Mouse (Mus musculus) ZHBTc4 (cell line): ENCODE results near the gene Cyfip1.
"Not testable (repeated sequence)": the region's sequence is repeated elsewhere in the genome, so short reads cannot be mapped to it uniquely, and the experiment has no call there.

Experiments
- DNase-seq: peaks from one replicate; pipeline ENCODE4 v3.0.0-alpha.2; 2011; ENCODE audit warnings: low read depth, low spot score

Gene Cyfip1

DNA sequence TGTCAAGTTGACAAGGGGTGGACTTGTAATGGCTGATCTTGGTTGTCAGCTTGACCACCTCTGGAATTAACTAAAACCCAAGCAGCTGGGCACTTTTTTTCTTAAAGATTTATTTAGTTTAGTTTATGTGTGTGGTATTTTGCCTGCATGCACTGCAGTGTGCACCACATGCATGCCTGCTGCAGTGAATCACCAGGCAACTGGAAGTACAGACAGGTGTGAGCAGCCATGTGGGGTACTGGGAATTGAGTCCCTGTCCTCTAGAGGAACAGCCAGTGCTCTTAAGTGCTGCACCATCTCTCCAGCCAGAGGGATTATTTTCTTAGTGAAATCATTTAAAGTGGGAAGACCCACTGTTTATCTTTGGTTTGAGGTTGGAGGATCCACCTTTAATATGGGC lies 23.5 kb downstream of the Cyfip1 start:
- no peak for DNase-seq

- DNase-seq = no peak
These were observed 24.3 kb downstream of the Cyfip1 start for GRCm38 (mm10) chr7:55865750-55866416.

DNA sequence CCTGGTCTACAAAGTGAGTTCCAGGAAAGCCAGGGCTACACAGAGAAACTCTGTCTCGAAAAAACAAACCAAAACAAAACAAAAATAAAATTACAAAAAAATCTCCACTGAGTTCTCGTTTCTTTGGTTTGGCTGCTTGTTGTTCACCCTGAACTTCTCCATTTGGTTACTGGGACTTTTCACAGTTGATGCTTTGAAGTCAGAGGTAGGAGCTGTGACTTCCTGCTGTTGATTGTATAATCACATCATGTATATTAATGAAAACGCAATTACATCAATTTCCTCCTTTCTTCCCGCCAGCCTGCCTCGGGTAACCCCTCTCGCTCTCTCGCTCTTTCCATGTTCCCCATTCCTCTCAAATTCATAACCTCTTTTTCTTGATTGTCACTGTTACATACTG lies 26.7 kb downstream of the Cyfip1 start:
- no peak for DNase-seq

DNA sequence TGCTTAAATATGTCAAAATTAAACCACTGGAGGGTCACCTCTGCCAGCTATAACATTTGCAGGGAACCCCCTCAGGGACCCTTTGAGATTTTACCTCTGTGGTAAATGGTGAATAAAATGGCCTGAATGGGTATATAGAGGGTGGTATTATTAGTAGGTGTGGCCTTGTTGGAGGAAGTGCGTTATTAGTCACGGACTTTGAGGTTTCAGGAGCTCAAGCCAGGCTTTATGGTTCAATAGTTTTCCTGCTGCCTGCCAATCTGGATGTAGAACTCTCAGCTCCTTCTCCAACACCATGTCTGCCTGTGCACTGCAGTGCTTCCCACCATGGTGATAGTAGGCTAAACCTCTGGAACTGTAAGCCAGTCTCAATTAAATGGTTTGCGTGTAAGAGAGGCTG lies 27.7 kb downstream of the Cyfip1 start:
- DNase-seq = no peak

DNA sequence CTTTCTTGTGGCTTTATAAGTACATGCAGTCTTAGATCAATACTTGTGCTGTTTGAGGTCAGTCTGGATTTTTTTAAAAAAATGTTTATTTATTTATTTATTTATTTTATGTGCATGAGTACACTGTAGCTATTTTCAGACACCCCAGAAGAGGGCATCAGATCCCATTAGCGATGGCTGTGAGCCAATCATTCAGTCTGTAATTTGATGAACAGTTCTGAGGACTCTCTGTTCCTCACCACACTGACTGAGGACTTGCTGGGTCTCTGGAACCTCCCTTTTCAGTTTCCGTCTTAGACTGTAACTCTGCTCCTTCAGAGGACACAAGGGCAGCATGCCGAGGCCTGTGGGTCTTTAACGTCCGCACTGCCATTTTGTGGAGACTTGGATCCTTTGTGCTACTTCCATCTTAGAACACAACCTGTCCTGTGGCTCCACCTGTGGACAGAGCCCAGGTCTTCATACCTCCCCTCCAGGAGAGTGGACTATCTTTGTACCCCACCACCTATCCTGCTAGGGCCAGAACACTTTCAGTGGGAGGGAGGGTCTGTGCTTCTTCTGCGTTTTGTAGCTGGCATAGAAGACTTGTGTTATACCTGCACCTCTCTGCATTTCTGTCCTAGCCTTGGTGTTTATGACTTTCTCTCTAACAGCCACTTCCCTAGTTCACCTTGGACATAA lies 28.9 kb downstream of the Cyfip1 start:
- DNase-seq = no peak

GRCm38 (mm10) chr7:55871476-55871875 lies 29.9 kb downstream of the Cyfip1 start:
- peak; percentile 76 for DNase-seq

DNA sequence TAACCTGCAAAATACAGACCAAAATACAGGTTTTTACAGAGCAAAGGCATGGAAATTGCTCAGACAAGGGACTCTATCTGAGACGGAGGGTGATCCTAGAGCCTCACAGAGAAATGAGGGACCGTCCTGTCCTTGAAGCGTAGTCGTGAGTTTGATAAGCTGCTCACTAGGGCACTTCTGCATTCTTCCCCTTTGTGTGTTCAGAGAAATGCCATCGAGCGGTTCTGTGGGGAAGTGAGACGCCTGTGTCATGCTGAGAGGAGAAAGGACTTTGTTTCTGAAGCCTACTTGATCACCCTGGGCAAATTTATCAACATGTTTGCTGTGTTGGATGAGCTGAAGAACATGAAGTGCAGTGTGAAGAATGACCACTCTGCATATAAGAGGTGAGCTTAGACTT lies 33.2 kb downstream of the Cyfip1 start:
- no peak for DNase-seq

- no peak for DNase-seq
These were observed 36.2 kb downstream of the Cyfip1 start for GRCm38 (mm10) chr7:55877721-55878120.

GRCm38 (mm10) chr7:55880882-55881281 lies 39.3 kb downstream of the Cyfip1 start:
- no peak for DNase-seq

DNA sequence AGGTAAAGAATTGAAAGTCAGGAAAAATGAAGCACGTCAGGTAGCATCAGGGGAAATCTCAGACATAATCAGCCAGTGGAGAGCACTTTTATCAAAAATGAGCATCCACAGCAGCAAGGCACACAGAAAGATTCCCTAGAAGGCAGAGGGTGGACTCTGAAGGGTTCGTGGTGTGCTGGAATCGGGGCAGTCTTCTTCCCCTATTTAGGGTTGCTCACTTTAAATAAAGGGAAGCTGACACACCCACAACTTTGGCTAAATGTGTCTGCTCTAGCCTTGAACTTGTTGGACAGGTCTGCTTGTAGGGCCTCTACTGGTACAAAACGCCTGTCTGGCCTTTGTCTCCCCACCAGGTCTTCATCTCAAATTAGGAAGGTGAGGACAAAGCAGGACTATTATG lies 47.1 kb downstream of the Cyfip1 start:
- no peak for DNase-seq

DNA sequence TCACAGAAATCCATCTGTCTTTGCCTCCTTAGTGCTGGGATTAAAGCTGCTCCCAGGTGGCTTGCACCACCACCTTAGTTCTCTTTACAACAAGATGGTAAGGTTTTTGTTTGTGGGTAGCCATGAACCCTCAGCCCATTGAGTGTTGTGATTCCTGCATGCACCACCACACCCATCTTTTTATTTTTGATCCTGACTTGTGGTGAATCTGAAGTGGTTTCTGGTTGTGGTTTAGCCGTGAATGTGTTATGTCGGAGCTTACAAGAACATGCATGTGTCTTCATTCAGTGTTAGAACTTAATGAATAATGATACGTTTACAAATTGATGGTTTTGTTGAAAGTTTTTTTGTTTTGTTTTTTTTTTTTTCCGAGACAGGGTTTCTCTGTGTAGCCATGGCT lies 48.5 kb downstream of the Cyfip1 start:
- no peak for DNase-seq

DNA sequence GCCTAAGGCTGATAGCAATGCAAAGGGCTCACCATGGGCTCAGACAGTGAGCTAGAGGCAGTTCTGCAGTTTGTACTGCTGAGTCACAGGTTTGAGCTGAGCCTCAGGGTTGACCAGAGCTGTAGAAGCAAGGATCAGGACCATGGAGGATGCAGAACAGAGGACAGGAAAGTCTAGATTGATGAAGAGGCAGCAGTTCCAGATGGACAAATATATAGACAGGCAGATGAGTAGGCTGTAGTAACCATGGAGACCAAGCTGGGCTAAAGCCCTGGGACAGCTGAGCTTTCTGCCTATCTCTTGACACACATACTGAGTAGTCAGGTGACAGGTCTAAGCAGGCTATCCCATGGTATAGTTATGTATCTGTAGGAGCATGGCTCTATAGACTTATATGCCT lies 49.2 kb downstream of the Cyfip1 start:
- DNase-seq = no peak

DNA sequence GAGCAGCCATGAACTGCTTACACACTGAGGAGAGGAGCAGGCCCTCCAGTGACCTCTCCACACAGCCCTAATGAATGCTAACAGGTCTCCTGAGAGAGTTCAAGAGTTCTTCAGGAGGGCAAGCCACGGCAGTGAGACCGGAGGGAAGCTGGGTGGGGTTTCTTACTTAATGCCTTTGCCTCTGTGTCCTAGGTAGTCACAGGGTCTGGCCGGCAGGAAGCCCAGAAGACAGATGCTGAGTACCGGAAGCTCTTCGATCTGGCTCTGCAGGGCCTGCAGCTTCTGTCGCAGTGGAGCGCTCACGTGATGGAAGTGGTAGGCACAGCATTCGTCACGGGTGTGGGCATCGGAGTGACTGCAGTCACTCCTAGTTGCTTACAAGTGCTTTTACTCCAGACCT lies 50.3 kb downstream of the Cyfip1 start:
- DNase-seq = peak; percentile 92

DNA sequence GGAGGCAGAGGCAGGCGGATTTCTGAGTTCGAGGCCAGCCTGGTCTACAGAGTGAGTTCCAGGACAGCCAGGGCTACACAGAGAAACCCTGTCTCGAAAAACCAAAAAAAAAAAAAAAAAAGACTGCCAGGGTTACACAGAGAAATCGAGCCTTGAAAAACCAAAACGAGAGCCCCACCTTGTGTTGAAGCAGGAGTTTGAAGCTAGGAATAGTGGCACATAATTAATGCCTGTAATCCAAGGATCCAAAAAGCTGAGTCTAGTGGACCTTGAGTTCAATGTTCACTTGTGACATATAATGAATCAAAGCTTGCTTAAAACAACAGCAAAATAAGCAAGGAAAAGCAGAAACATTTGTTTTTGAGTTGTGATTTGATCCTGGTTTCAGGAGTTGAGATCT lies 62.2 kb downstream of the Cyfip1 start:
- no peak for DNase-seq

GRCm38 (mm10) chr7:55905449-55905848 lies 63.9 kb downstream of the Cyfip1 start:
- no peak for DNase-seq

DNA sequence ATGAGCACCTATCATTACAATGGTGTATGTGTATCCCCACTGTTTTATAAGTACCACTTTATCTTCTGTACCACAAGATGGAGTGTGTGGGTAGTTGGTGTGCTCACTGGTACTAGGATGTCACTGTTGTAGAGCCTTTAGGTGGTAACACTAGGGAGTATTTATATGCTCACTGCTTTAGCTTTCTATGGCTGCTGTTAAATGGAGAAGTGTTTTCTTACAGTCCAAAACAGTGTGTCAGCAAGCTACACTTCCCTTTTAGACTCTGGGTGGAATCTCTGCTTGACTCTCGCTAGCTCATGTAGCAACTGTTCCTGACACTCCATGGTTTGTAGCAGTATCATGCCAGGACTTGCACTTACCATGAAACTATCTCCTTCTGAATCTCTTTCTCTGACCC lies 68.0 kb downstream of the Cyfip1 start:
- DNase-seq = no peak

- no peak for DNase-seq
These were observed 68.8 kb downstream of the Cyfip1 start for GRCm38 (mm10) chr7:55910356-55910755.

- no peak for DNase-seq
These were observed 69.8 kb downstream of the Cyfip1 start for GRCm38 (mm10) chr7:55911371-55911770.

GRCm38 (mm10) chr7:55912118-55912517 lies 70.6 kb downstream of the Cyfip1 start:
- no peak for DNase-seq

DNA sequence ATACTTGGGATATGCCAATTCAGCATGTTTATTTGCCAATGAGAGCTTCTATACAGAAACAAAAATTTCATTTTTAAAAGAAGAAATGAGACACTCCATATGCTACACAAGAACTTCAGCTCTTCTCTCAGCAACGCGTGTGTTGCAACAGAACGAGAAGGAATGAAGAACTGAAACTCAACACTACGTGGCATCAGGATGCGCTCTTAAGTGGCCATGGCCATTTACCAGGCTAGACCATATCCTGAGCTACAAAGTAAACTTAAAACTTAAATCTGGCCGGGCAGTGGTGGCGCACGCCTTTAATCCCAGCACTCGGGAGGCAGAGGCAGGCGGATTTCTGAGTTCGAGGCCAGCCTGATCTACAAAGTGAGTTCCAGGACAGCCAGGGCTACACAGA lies 76.8 kb downstream of the Cyfip1 start:
- DNase-seq = not testable (repeated sequence)

DNA sequence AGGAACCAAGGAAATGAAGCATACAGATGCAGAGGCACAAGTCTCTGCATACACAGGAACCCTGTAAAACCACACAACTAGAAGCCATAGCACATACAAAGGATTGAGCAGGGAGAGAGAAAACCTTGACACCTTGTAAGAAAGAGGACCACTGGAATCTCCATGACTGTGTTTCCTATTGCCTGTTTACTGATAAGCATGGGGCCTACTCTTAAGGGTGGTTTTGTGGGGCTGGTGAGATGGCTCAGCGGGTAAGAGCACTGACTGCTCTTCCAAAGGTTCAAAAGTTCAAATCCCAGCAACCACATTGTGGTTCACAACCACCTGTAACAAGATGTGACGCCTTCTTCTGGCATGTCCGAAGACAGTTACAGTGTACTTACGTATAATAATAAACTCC lies 85.7 kb downstream of the Cyfip1 start:
- no peak for DNase-seq

DNA sequence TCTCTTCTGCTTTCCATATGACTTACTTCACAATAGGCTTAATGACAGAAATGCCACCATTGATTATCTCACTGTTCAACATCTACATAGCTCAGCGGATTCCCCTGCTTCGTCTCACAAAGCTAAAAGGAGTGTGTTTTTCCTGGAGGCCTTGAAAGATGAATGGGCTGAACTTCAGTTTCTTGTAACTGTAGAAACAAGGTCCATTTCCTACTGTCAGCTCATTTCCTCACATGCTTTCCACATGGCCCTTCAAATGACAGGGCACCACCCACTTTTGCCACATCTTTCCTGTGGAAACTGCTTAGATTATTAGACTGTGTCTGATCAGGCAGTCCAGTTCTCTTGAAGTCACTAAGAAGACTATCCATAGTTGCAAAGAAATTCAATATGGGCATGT lies 87.1 kb downstream of the Cyfip1 start:
- no peak for DNase-seq

GRCm38 (mm10) chr7:55935025-55935424 lies 93.5 kb downstream of the Cyfip1 start:
- no peak for DNase-seq

GRCm38 (mm10) chr7:55938341-55938740 lies 96.8 kb downstream of the Cyfip1 start:
- DNase-seq = no peak
